Mouse (Mus musculus) G1E (cell line): ENCODE results near the gene Dysf.

ENCODE experiments used
- CTCF ChIP-seq: IDR thresholded peaks from 2 replicates; pipeline ENCODE4 v1.5.1; 2012; ENCODE audit warnings: low read depth, low read length, inconsistent platforms, mixed read lengths
- TAL1 ChIP-seq: conservative IDR thresholded peaks from 2 replicates; pipeline ENCODE4 v1.6.1; 2012; ENCODE audit warnings: low read depth, low read length, inconsistent platforms, mixed read lengths

DNA sequence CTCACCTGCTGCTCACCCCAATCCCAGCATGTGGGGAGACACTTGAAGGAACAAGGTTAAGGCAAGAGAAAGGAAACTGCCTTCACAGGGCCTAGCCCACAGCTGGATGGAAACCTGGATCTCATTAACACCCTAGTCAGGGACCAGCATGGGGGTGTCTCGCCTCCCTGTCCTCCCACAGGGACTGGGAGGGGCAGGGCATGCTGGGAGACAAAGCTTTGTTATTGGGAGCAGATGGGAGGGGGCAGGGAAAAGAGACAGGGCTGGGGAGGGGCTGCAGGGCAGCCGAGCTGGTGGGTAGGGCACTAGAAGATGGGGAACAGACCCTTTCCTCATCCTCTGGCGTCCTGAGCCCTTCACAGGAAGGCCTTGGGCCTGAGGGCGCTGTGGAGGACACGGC, 220.4 kb downstream of the Dysf start:
- no peak for TF ChIP-seq CTCF
- TF ChIP-seq TAL1, result no peak
